In the genomic region with DNA sequence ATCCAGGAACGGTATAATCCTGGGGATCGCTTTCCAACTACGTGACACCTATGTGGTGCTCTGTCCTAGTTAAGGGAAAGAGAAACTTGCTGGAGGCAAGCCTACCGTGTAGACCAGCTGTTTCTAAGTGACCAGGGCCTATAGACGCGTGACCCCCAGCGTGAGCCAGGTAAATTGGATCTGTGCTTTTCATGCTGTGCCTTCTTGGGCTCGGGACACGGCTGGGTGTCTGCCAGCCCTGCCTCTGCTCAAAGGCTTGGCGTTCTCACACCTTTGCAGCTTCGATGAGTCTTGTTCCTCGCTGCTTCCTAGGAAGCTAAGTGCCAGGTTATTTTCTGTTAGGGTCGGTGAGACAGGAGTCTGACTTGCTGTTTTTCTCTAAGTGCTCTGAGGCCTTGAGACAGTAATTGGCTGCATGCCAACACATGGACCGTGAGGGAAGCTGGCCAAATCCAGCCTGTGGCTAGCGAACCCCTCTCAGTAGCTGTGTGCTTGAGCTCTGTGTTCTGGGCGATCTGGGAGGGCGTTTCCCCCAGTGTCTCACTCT, we compare ENCODE assay signal across 8 mouse cellular contexts.
A peak's percentile ranks its signal among the peaks of the same experiment; 100 is the strongest.
DNase-seq lines count a peak whose midpoint lies in the region; ATAC-seq lines count a peak whose summit lies in the region.

No protein-coding gene starts in this region.

- no peaks in the 10 kb centered on the region for H3K9me3 ChIP-seq in embryonic facial prominence, embryonic 15.5 days (replicated peaks)
- H3K9me3 ChIP-seq in hindbrain, embryonic 16.5 days (ENCODE audit: control insufficient read depth, low read length): no peaks in the 10 kb centered on the region

- DNase-seq in frontal cortex, postnatal 25 days (ENCODE audit: low spot score in 2 of 2): no peak
- peak; percentile 75 for DNase-seq in adrenal gland, adult 2 months
- peak; percentile 27 for DNase-seq in lung, adult 18-20 months
- DNase-seq in right cerebral cortex, adult 18-20 months: peak; percentile 39

- H3K27me3 ChIP-seq in embryonic facial prominence, embryonic 15.5 days: no peaks in the 10 kb centered on the region
- no peaks in the 10 kb centered on the region for H3K27me3 ChIP-seq in hindbrain, embryonic 16.5 days (replicated peaks; ENCODE audit: control insufficient read depth, insufficient read depth, low read length)

- peak; percentile 59 for ATAC-seq in frontal cortex, adult (ENCODE audit: low TSS enrichment)
- peak; percentile 54; the same call in 1 of the 2 replicates for ATAC-seq in embryonic facial prominence, embryonic 15.5 days (ENCODE audit: insufficient number of reproducible peaks, low FRiP score, low TSS enrichment, low read depth)
- peak; percentile 78; the same call in 1 of the 2 replicates for ATAC-seq in hindbrain, embryonic 16.5 days
- no peak for ATAC-seq in megakaryocyte, adult 5-6 weeks (ENCODE audit: poor library complexity, severe bottlenecking)

- no peaks in the 10 kb centered on the region for H3K36me3 ChIP-seq in embryonic facial prominence, embryonic 15.5 days
- no peaks in the 10 kb centered on the region for H3K36me3 ChIP-seq in hindbrain, embryonic 16.5 days (ENCODE audit: control insufficient read depth, insufficient read depth, low read length)

- H3K4me3 ChIP-seq in embryonic facial prominence, embryonic 15.5 days (replicated peaks): no peak overlapping the region
- no peak overlapping the region for H3K4me3 ChIP-seq in hindbrain, embryonic 16.5 days (ENCODE audit: low read length)

- no peak overlapping the region for H3K27ac ChIP-seq in embryonic facial prominence, embryonic 15.5 days (replicated peaks)
- H3K27ac ChIP-seq in hindbrain, embryonic 16.5 days (ENCODE audit: low read depth, low read length): peak overlapping the region; percentile 69

- WGBS in embryonic facial prominence, embryonic 15.5 days: 50% methylated on average over 17 of the region's 17 CpGs
- WGBS in hindbrain, embryonic 16.5 days: 42% methylated on average over 17 of the region's 17 CpGs

- H3K9ac ChIP-seq in embryonic facial prominence, embryonic 15.5 days: no peak overlapping the region
- no peak overlapping the region for H3K9ac ChIP-seq in hindbrain, embryonic 16.5 days (ENCODE audit: low read depth, low read length)

- H3K4me1 ChIP-seq in embryonic facial prominence, embryonic 15.5 days: peaks cover 7% of the 10 kb centered on the region
- peaks cover 9% of the 10 kb centered on the region for H3K4me1 ChIP-seq in hindbrain, embryonic 16.5 days (ENCODE audit: control insufficient read depth, insufficient read depth, low read depth, low read length)

- no peak overlapping the region for H3K4me2 ChIP-seq in embryonic facial prominence, embryonic 15.5 days (replicated peaks)
- H3K4me2 ChIP-seq in hindbrain, embryonic 16.5 days (ENCODE audit: low read length): no peak overlapping the region; the same call in 1 of the 2 replicates

Comparison
In these comparisons a context has a peak if more than half of its experiments do, and no peak if none do; other contexts are left out.
1. DNase-seq: peak in adrenal gland, adult 2 months (single experiment), lung, adult 18-20 months (2 of 2) and right cerebral cortex, adult 18-20 months (single experiment); none in frontal cortex, postnatal 25 days (0 of 2).